Mouse (Mus musculus): ENCODE results near the gene Zfp941.

DNA sequence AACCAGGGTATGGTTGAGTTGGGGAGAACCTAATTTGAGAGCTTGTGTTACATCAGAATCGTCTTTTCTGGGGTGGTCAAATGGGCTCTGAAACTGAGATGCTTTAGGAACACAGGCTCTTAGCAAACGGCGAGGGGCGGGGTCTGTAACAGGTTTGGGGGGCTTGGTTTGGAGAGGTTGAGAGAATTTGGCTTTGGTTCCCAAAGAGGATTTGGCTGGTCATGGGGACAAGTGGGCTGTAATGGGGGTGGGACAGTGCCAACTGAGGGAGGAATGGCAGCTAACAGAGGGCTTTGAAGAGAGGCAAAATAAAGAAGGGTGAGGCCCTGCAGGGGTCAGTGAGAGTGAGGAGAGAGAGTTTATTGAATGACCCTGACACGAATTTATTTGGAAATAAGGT, 17.6 kb upstream of the Zfp941 start:
- TF ChIP-seq ZKSCAN1 (IDR thresholded peaks at IDR 0.05; ENCODE audit: borderline replicate concordance, low read depth, low read length) (no peak), ELF1 (IDR thresholded peaks at IDR 0.05; ENCODE audit: low read depth, low read length) (no peak), CTCF (conservative IDR thresholded peaks at IDR 0.05 in 1 of 2, IDR thresholded peaks at IDR 0.05 in 1 of 2; ENCODE audit: low read depth in 2 of 2, low read length in 2 of 2) (no peak), CHD2 (IDR thresholded peaks at IDR 0.05; ENCODE audit: low read length) (no peak), HCFC1 (IDR thresholded peaks at IDR 0.05; ENCODE audit: low read depth, low read length) (no peak), USF1 (IDR thresholded peaks at IDR 0.05; ENCODE audit: low read depth, low read length) (no peak), TCF12 (IDR thresholded peaks at IDR 0.05; ENCODE audit: low read depth, low read length) (no peak)

All from CH12.LX (cell line).